ENCODE assay signal across 5 mouse cellular contexts in the genomic region with DNA sequence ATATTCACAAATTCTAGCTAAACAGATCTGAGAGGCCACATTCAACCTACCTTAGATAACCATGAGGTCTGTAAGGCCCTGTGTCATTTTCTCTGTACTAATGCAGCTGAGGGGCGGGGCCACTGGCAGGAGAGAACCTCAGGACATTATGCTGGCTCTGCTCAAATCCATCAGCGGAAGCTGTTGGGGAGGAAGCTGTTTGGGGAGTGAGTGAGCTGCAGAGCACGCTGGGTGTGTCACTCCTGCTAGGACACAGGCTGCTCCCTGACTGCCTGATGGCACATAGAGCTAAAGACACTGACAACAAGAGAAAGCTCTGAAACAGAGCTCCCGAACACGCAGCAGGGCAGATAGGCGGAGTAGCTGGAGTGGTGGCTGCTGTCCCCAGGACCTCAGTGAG. TPM values are rescaled to one million over a fixed set of nuclear protein-coding genes. Genes with fewer than 3 reads are reported as not detected.
"Had no signal": no experiment of that assay in that cellular context is flagged by ENCODE, and none has a peak within 500 bp of the region (broad histone marks: within the 10 kb centered on the region; RNA-seq: fewer than 3 reads in every experiment).

No protein-coding gene starts in this region.

- DNase-seq: kidney, postnatal 14 days; lung, adult 2 months; thymus, postnatal 36 days had no signal

RNA-seq across cellular contexts. Expression of gene Htr6, which starts 44.7 kb away (rescaled TPM):
- total RNA-seq: monocyte, adult 5-6 weeks; neutrophil, adult 5-6 weeks had no signal
